Mouse (Mus musculus): ENCODE results near the gene Ebi3.

The Ebi3 gene

GRCm38 (mm10) chr17:55958918-55959728, 6.7 kb downstream of the Ebi3 start, which contains the start of gene Yju2:
Yju2 (plus strand) TSS chr17:55959099.
- peak; percentile 92 for DNase-seq

DNA sequence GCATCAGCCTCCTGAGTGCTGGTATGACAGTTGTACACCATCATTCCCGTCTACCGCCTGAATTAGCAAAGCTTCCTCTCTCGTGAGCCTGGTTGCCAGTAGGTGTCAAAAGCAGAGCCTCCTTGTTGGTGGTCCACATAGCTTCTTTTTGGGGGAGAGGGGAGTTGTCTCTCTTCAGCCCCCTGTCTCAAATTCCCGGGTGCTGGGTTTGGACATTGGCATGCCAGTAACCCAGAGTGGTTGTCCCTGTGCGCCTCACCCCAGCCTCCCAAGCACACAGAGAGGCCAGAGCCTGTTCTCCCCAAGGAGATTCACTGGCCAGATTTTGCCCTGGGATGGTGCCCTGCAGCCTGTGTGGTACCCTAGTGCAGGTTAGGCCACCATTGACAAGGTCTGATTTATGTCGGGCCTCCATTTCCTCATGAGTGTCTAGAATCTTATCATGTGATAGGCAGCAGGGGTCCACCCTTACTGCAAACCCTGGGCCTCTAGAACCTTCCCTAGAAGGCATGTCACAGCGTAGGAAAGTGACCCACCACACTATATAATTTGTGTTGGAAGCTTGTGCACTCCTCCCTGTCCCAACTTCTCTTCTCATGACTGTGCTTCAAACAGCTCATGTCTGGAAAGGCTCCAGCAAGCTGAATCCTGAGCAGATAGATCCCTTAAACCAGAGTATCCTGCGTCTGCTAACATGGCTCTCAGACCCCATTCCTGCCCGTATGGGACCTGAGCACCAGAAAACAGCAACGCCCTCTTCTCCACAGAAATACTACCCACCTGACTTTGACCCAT, 7.7 kb downstream of the Ebi3 start:
- DNase-seq, result no peak

DNA sequence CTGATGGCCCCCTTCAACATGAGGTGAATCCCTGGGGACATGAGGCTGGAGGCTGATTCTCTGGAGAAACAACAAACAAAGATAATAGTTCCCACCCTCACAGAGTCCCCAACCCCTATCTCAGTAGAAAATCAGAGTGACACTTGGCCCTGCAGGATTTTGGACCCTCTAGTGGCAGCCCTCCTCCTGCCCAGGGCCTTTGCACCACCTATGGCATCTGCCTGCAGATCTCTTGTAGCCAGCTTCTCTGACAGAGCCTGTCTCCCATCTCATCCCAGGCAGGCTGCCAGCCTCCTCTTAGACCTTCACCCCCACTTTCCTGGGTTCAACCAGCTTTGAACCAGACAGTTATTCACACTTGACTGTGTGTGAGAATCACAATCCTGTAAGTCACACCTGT, 8.4 kb downstream of the Ebi3 start:
- DNase-seq, result no peak

GRCm38 (mm10) chr17:55961631-55962030, 9.2 kb downstream of the Ebi3 start:
- DNase-seq, result no peak

DNA sequence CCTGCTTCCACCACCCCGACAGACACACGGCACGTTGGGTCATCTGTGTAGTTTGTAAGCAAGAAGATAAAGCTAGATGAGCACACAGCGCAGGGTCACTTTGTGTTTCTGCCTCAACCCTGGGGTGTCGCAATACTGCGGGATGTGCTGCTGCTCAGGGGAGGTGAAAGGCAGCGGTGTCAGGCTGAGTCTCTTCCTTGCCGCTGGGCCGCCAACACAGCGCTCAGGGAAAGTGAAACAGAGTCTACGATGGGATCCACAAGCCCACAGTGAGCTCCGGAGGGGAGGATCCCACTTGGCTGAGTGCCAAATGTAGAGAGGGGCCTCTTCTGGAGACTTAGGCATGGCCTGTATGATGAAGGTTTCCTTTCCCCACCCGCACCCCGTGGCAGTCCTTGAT, 10.7 kb downstream of the Ebi3 start:
- DNase-seq, result no peak

GRCm38 (mm10) chr17:55964496-55964895, 12.1 kb downstream of the Ebi3 start:
- DNase-seq, result no peak

- no peak for DNase-seq
Measured at GRCm38 (mm10) chr17:55964996-55965395, 12.6 kb downstream of the Ebi3 start.

DNA sequence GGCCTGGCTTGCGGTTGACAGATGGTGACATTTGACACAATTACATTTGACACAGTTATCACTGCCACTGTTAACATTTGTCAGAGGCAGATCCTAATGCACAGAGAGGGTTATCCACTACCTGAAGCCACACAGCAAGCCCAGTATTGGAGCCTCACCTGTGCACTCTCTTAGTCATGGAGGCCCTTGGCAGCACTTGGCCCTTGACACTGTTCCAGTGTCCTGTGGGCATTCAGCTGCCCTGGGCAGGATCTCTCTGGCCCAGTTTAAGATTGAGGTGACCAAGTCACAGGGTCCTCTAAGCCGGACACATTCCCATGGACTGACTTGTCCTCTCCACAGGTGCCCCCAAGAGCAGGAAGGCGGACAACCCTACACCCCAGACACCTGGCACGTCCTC, 14.7 kb downstream of the Ebi3 start:
- DNase-seq, result no peak

DNA sequence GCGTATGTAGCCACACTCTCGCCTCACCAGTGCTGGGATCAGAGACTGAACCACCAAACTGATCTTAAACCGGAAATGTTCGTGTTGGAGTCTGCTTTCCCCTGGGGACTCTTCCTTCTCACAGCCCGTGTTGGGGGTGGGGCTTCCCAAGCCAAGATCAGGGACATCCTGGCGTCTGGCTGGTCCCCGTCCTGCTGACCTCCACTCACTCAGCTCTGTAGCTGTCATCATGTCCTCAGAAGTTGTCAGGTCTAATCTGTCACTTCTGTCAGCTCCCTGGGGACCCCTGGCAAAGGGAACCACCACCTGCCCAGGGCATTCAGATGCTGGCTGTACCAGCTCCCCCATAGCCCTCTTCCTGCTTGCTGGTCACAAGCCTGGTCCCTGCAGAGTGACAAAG, 15.8 kb downstream of the Ebi3 start:
- no peak for DNase-seq

DNA sequence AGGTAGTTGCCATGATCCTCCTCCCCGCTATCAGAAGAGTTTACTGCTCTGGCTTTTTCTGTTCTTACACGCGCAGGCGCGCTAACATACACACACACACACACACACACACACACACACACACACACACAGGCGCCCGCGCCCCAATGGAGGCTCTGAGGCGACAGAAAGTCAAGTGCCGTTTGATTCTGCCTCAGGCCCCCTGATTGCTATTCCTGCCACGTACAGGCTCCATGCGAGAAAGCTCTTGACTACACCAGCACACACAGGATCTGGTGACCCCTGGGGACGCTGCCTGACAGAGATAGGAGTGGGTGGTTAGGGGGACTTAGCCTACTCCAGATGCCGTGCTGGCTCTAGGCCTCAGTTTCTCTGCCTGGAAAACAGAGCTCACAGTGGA, 17.1 kb downstream of the Ebi3 start:
- DNase-seq, result no peak

GRCm38 (mm10) chr17:55969966-55970891, 17.8 kb downstream of the Ebi3 start, which contains the start of gene Shd:
Shd (plus strand) TSS chr17:55970467.
- no peak for DNase-seq

DNA sequence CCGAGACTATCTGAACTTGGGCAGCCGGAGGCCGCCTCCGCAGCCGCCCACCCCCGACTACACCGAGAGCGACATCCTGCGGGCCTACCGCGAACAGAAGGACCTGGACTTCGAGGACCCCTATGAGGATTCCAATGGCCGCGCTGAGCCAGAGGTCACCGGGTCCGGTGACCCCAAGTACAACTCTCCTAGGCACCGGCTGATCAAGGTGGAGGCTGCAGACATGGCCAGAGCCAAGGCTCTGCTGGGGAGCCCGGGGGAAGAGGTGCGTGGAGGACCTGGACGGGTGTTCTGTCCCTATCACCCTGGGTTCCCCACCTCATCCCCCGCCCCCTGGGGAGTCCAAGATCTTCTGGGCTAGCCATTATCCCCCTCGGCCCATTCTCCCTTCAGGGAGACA, 19.0 kb downstream of the Ebi3 start:
- no peak for DNase-seq

DNA sequence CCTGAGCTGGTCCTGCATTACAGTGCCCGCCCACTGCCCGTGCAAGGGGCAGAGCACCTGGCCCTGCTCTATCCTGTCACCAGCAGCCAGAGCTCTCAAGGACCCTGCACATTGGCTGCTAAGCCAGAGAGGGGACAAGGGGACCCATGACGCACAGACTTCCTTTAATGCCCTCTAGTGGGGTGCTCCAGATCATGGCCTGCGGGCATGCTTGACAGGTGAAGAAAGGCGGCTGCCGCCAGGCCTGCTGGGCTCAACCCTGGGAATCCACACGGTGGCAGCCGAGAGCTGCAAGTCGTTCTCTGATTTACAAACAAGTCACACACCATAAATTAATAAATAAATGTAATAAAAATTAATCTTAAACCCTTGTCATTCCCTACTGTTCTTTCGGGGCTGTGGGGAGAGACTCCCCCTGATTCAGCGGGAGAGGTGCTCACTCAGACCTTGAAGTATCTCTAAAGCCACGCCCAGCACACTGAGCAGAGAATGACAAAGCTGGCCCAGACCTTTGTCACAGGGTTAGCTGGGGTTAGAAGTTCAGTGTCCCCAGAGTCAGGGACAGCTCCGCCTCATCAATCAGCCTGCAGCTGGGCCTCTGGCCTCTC, 23.9 kb downstream of the Ebi3 start:
- peak; percentile 74 for DNase-seq

GRCm38 (mm10) chr17:55977301-55977700, 24.9 kb downstream of the Ebi3 start:
- no peak for DNase-seq

GRCm38 (mm10) chr17:55986030-55986961, 33.9 kb downstream of the Ebi3 start, which contains the start of gene Fsd1:
Fsd1 (plus strand) TSS chr17:55986509.
- peak; percentile 32 for DNase-seq

GRCm38 (mm10) chr17:55990278-55990898, 37.9 kb downstream of the Ebi3 start:
- DNase-seq, result no peak

GRCm38 (mm10) chr17:55996007-55996406, 43.6 kb downstream of the Ebi3 start:
- DNase-seq, result no peak

DNA sequence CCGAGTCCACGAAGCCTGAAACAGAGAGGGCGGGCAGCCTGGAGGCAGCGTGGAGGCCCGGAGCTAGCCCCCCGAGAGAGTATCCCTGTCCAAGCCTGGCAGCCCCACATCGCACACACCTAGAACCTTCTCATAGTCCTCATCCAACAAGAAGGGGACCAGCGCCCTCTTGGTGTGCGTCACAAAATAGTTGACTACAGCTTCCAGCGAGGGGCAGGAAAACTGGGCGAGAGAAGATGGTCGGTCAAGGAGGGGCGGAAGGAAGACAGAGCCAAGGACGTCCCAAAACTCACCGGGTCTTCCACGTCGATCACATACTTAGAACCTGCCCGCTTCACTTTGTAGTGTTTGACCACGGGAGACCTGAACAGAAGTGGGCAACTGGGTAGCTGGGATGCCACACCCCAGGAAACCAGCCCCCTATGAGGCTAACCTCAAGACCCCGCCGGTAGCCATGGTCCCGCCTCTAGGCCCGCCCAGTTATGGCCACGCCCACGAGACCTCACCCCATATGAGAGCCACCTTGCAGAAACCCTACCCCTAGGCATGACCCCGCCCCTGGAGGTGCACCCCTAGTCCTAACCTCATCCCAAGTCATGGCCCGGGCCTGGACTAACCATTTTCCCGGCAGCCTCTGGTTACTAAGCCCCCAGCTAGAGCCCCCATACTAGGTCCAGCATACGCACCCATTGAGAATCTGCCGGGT, 47.5 kb downstream of the Ebi3 start:
- no peak for DNase-seq

GRCm38 (mm10) chr17:56003000-56003399, 50.6 kb downstream of the Ebi3 start:
- DNase-seq, result no peak

DNA sequence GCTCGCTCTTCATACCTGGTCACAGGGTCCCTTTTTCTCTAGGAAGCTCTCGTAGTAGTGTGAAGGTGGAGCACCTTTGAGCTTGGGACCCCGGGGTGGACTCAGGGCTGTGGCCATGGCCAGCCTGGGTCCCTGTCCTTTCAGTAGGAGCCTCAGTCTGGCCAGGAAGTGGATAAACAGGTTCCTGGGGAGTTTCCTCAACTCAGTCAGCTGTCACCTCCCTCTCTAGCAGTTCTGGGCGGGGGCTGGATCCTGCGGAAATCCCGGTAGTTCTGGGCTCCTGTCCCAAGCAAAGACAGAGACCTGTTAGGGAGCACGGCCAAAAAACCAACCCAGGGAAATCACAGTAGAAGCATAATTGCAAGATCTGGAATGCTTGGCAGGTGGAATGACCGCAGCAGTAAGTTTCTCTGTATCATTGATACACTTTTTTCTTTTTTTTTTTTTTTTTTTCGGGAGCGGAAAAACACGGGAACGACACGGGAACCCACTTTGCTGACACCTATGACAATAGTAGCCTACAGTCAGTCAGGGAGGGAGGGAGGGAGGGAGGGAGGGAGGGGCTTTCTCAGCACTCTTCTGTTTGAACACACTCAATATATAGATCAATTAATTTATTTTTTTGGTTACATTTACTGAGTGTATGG, 53.1 kb downstream of the Ebi3 start, which contains the start of the genes Stap2 and Mpnd:
Stap2 (minus strand) TSS at position 170 of the 647 bp plus-strand sequence.
Mpnd (plus strand) TSS at position 297 of the 647 bp plus-strand sequence.
- DNase-seq, result no peak

Data from thymus, postnatal 25 days (tissue).